Mouse (Mus musculus): ENCODE data around the gene Il13ra1.

Gene Il13ra1

GRCm38 (mm10) chrX:36195736-36196525, 84.0 kb downstream of the Il13ra1 start, which contains the start of gene Zcchc12:
Gene Zcchc12 (plus strand): TSS chrX:36195904.
- DNase-seq: no peak

GRCm38 (mm10) chrX:36209554-36209953, 97.6 kb downstream of the Il13ra1 start:
- DNase-seq: no peak

GRCm38 (mm10) chrX:36211216-36211615, 99.3 kb downstream of the Il13ra1 start:
- DNase-seq: peak; percentile 4 to 40

Measured in kidney, adult 8-10 months (tissue).